Mouse (Mus musculus) myocyte (in vitro differentiated cells): ENCODE measurements around the gene Arhgef28. TPM values are rescaled to one million over a fixed set of nuclear protein-coding genes. Genes with fewer than 3 reads are reported as not detected.

Source experiments
- H3K27me3 ChIP-seq: one replicate; pipeline ENCODE4 v1.6.1; 2011; ENCODE audit not compliant: control insufficient read depth, insufficient read depth, insufficient read length
- H3K36me3 ChIP-seq: one replicate; pipeline ENCODE4 v1.6.1; 2011; ENCODE audit not compliant: control insufficient read depth, insufficient read depth
- H3K4me2 ChIP-seq: one replicate; pipeline ENCODE4 v1.6.1; 2011; ENCODE audit warnings: low read depth, control low read depth
- H3K4me3 ChIP-seq: one replicate; pipeline ENCODE4 v1.5.1; 2011; ENCODE audit warnings: mild to moderate bottlenecking, control low read depth, moderate library complexity
- H3K79me2 ChIP-seq: one replicate; pipeline ENCODE4 v1.6.1; 2011; ENCODE audit not compliant: control insufficient read depth, insufficient read depth
- H3ac ChIP-seq: one replicate; pipeline ENCODE4 v1.6.1; 2011; ENCODE audit not compliant: control insufficient read depth, insufficient read length
- CEBPB ChIP-seq: IDR thresholded peaks from 2 replicates; pipeline ENCODE4 v1.6.1; 2011; ENCODE audit warnings: mild to moderate bottlenecking, moderate library complexity; ENCODE audit not compliant: poor library complexity, insufficient read depth, severe bottlenecking
- E2F4 ChIP-seq: IDR thresholded peaks from one replicate; pipeline ENCODE4 v1.6.1; 2011; ENCODE audit warnings: mild to moderate bottlenecking, control low read depth, moderate library complexity; ENCODE audit not compliant: insufficient read depth
- MAX ChIP-seq: IDR thresholded peaks from one replicate; pipeline ENCODE4 v1.6.1; 2011; ENCODE audit warnings: low read depth, mild to moderate bottlenecking, control low read depth
- MYOD1 ChIP-seq, 3 experiments: IDR thresholded peaks; one replicate each; pipeline ENCODE4 v1.6.1; 2011; ENCODE audit warnings: control low read depth in 2 of 3, low read depth in 2 of 3, mild to moderate bottlenecking in 2 of 3, moderate library complexity in 1 of 3; ENCODE audit not compliant: insufficient read length in 2 of 3, control insufficient read depth in 1 of 3
- MYOG ChIP-seq, 3 experiments: IDR thresholded peaks; one replicate each; pipeline ENCODE4 v1.6.1; 2011; ENCODE audit warnings: control low read depth in 2 of 3, low read depth in 2 of 3, mild to moderate bottlenecking in 2 of 3; ENCODE audit not compliant: insufficient read length in 2 of 3, control insufficient read depth in 1 of 3, insufficient read depth in 1 of 3
- POLR2A ChIP-seq: IDR thresholded peaks from one replicate; pipeline ENCODE4 v1.6.1; 2011; ENCODE audit warnings: low read depth, mild to moderate bottlenecking, control low read depth, moderate library complexity; ENCODE audit not compliant: insufficient read length
- POLR2AphosphoS2 ChIP-seq: IDR thresholded peaks from one replicate; pipeline ENCODE4 v1.6.1; 2011; ENCODE audit warnings: low read depth, control low read depth; ENCODE audit not compliant: insufficient read length
- REST ChIP-seq: IDR thresholded peaks from one replicate; pipeline ENCODE4 v1.6.1; 2011; ENCODE audit warnings: mild to moderate bottlenecking, control low read depth, moderate library complexity; ENCODE audit not compliant: insufficient read depth, insufficient read length
- SRF ChIP-seq: IDR thresholded peaks from one replicate; pipeline ENCODE4 v1.6.1; 2011; ENCODE audit warnings: low read depth; ENCODE audit not compliant: control insufficient read depth, insufficient read length
- TCF12 ChIP-seq: IDR thresholded peaks from one replicate; pipeline ENCODE4 v1.6.1; 2011; ENCODE audit warnings: mild to moderate bottlenecking, control low read depth; ENCODE audit not compliant: poor library complexity, insufficient read depth, severe bottlenecking
- TCF3 ChIP-seq: IDR thresholded peaks from one replicate; pipeline ENCODE4 v1.6.1; 2011; ENCODE audit warnings: low read depth, control low read depth; ENCODE audit not compliant: insufficient read length
- USF1 ChIP-seq: IDR thresholded peaks from one replicate; pipeline ENCODE4 v1.6.1; 2011; ENCODE audit warnings: low read depth, mild to moderate bottlenecking, control low read depth, moderate library complexity
- polyA plus RNA-seq: library from polyadenylated mRNA; unstranded; fragments of >200 nt; fragmentation: generic; extraction: Trizol; gene quantifications from one replicate; pipeline ENCODE4 v1.2.1, GENCODE M21; 2012; ENCODE audit warnings: missing spikeins

The Arhgef28 gene
- polyA plus RNA-seq, 1 experiment = 0.76 TPM

GRCm38 (mm10) chr13:97964892-97965424 is 241.3 kb downstream of the Arhgef28 start:
- no peaks in the 10 kb centered on the region for H3K36me3 ChIP-seq
- peaks cover 9% of the 10 kb centered on the region for H3K27me3 ChIP-seq
- no peak overlapping the region for H3ac ChIP-seq
- no peaks in the 10 kb centered on the region for H3K79me2 ChIP-seq
- H3K4me3 ChIP-seq = no peak overlapping the region
- no peak for TF ChIP-seq SRF
- TF ChIP-seq MYOG (IDR thresholded peaks at IDR 0.05; ENCODE audit: control insufficient read depth in 1 of 3, insufficient read depth in 1 of 3, insufficient read length in 2 of 3, low read depth in 2 of 3) = no peak
- no peak for TF ChIP-seq E2F4
- no peak for TF ChIP-seq TCF3
- TF ChIP-seq REST = no peak
- no peak for TF ChIP-seq CEBPB
- no peak for TF ChIP-seq POLR2A
- TF ChIP-seq TCF12 = no peak
- TF ChIP-seq MAX = no peak
- no peak overlapping the region for H3K4me2 ChIP-seq

- TF ChIP-seq CEBPB = no peak
- no peak for TF ChIP-seq SRF
- no peak for TF ChIP-seq MYOD1 (IDR thresholded peaks at IDR 0.05; ENCODE audit: control insufficient read depth in 1 of 3, insufficient read length in 2 of 3, low read depth in 2 of 3)
- TF ChIP-seq TCF12 = no peak
- TF ChIP-seq POLR2AphosphoS2 = no peak
- TF ChIP-seq POLR2A = no peak
- TF ChIP-seq MYOG (IDR thresholded peaks at IDR 0.05; ENCODE audit: control insufficient read depth in 1 of 3, insufficient read depth in 1 of 3, insufficient read length in 2 of 3, low read depth in 2 of 3) = no peak
- TF ChIP-seq REST = no peak
- TF ChIP-seq USF1 = no peak
- TF ChIP-seq TCF3 = no peak
- TF ChIP-seq MAX = no peak
- TF ChIP-seq E2F4 = no peak
- Histone ChIP-seq H3K79me2 (no peaks in the 10 kb centered on the region), H3K4me3 (no peak overlapping the region), H3K27me3 (no peaks in the 10 kb centered on the region), H3ac (no peak overlapping the region), H3K36me3 (no peaks in the 10 kb centered on the region), H3K4me2 (no peak overlapping the region)
Observed at GRCm38 (mm10) chr13:97960142-97960541, 246.1 kb downstream of the Arhgef28 start.

GRCm38 (mm10) chr13:97959394-97959888 is 246.8 kb downstream of the Arhgef28 start:
- Histone ChIP-seq H3K27me3 (no peaks in the 10 kb centered on the region), H3ac (no peak overlapping the region), H3K36me3 (no peaks in the 10 kb centered on the region), H3K4me2 (no peak overlapping the region), H3K4me3 (no peak overlapping the region), H3K79me2 (no peaks in the 10 kb centered on the region)
- TF ChIP-seq MYOG (IDR thresholded peaks at IDR 0.05; ENCODE audit: control insufficient read depth in 1 of 3, insufficient read depth in 1 of 3, insufficient read length in 2 of 3, low read depth in 2 of 3) (no peak), E2F4 (no peak), POLR2AphosphoS2 (no peak), CEBPB (no peak), POLR2A (no peak), MYOD1 (IDR thresholded peaks at IDR 0.05; ENCODE audit: control insufficient read depth in 1 of 3, insufficient read length in 2 of 3, low read depth in 2 of 3) (no peak), SRF (no peak), MAX (no peak), REST (no peak), TCF12 (no peak)

- Histone ChIP-seq H3ac (no peak overlapping the region), H3K36me3 (no peaks in the 10 kb centered on the region), H3K79me2 (no peaks in the 10 kb centered on the region), H3K27me3 (no peaks in the 10 kb centered on the region), H3K4me3 (no peak overlapping the region), H3K4me2 (no peak overlapping the region)
- TF ChIP-seq REST (no peak), E2F4 (no peak), POLR2A (no peak), MYOG (IDR thresholded peaks at IDR 0.05; ENCODE audit: control insufficient read depth in 1 of 3, insufficient read depth in 1 of 3, insufficient read length in 2 of 3, low read depth in 2 of 3) (no peak), USF1 (no peak), MYOD1 (IDR thresholded peaks at IDR 0.05; ENCODE audit: control insufficient read depth in 1 of 3, insufficient read length in 2 of 3, low read depth in 2 of 3) (no peak), MAX (no peak), CEBPB (no peak), TCF3 (no peak), SRF (no peak), POLR2AphosphoS2 (no peak), TCF12 (no peak)
Observed at GRCm38 (mm10) chr13:97955759-97956158, 250.5 kb downstream of the Arhgef28 start.

GRCm38 (mm10) chr13:97954956-97955496 is 251.2 kb downstream of the Arhgef28 start:
- Histone ChIP-seq H3K4me3 (no peak overlapping the region), H3K36me3 (no peaks in the 10 kb centered on the region), H3K27me3 (no peaks in the 10 kb centered on the region), H3K4me2 (no peak overlapping the region), H3K79me2 (no peaks in the 10 kb centered on the region), H3ac (no peak overlapping the region)
- TF ChIP-seq E2F4 = no peak
